ENCODE assay signal across 10 mouse cellular contexts in the genomic region with DNA sequence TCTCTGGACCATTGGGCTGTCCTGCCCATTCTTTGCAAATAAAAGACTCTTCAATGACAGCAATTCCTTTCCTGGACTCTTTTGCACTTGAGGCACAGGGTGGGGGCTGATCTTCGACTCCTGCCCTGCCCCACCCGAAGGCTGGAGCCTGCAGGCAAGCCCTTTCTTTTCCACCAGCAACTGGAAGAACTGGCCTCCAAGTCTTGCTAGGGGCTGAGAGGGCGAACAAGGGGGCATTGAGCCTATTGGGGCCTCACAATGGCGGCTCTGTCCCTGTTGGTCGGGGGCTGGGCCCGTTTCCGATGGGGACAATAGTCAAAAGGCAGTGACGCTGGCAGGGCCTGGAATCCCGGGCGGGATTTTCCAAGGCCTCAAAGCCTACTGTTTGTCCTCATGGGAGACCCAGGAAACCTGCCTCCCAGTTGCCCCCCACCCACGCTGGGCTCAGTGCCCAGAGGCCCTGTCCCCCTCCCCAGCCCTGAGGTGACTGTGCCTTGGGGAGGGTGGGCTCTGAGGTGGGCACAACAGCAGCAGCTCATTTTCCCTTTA. TPM values are rescaled to one million over a fixed set of nuclear protein-coding genes. Genes with fewer than 3 reads are reported as not detected.
A peak's percentile ranks its signal among the peaks of the same experiment; 100 is the strongest.
DNase-seq lines count a peak whose midpoint lies in the region; ATAC-seq lines count a peak whose summit lies in the region.
"Had no signal": no experiment of that assay in that cellular context is flagged by ENCODE, and none has a peak within 500 bp of the region (broad histone marks: within the 10 kb centered on the region; RNA-seq: fewer than 3 reads in every experiment).

No protein-coding gene starts in this region.

- no peak overlapping the region for H3K4me2 ChIP-seq in kidney, embryonic 15.5 days
- H3K4me2 ChIP-seq in kidney, embryonic 14.5 days (replicated peaks; ENCODE audit: low read depth, low read length): no peak overlapping the region
- no peak overlapping the region for H3K4me2 ChIP-seq in hindbrain, embryonic 14.5 days (replicated peaks)
- no peak overlapping the region for H3K4me2 ChIP-seq in midbrain, embryonic 13.5 days (replicated peaks)

- peaks cover 22% of the 10 kb centered on the region for H3K4me1 ChIP-seq in kidney, embryonic 15.5 days
- H3K4me1 ChIP-seq in kidney, embryonic 14.5 days (ENCODE audit: control insufficient read depth, insufficient read depth, low read length): peaks cover 14% of the 10 kb centered on the region; the same call in 1 of the 2 replicates
- H3K4me1 ChIP-seq in hindbrain, embryonic 14.5 days (replicated peaks; ENCODE audit: control insufficient read depth, insufficient read depth, low read length): 0 out of 2 replicates have a peak, but pooled peaks cover 10% of the 10 kb centered on the region
- peaks cover 8% of the 10 kb centered on the region for H3K4me1 ChIP-seq in midbrain, embryonic 13.5 days (replicated peaks)

- no peaks in the 10 kb centered on the region for H3K9me3 ChIP-seq in kidney, embryonic 15.5 days (replicated peaks)
- no peaks in the 10 kb centered on the region for H3K9me3 ChIP-seq in kidney, embryonic 14.5 days (ENCODE audit: control insufficient read depth, low read length)
- no peaks in the 10 kb centered on the region for H3K9me3 ChIP-seq in hindbrain, embryonic 14.5 days (ENCODE audit: control insufficient read depth, low read length)
- H3K9me3 ChIP-seq in midbrain, embryonic 13.5 days: no peaks in the 10 kb centered on the region
- H3K9me3 ChIP-seq: megakaryocyte, embryonic 14.5 days had no signal

- H3K4me3 ChIP-seq in kidney, embryonic 15.5 days (replicated peaks): no peak overlapping the region
- no peak overlapping the region for H3K4me3 ChIP-seq in kidney, embryonic 14.5 days (ENCODE audit: low read length)
- H3K4me3 ChIP-seq in hindbrain, embryonic 14.5 days (replicated peaks; ENCODE audit: low read length): no peak overlapping the region
- H3K4me3 ChIP-seq in midbrain, embryonic 13.5 days (replicated peaks): no peak overlapping the region
- H3K4me3 ChIP-seq: megakaryocyte, embryonic 14.5 days had no signal

- no peaks in the 10 kb centered on the region for H3K27me3 ChIP-seq in kidney, embryonic 15.5 days
- no peaks in the 10 kb centered on the region for H3K27me3 ChIP-seq in kidney, embryonic 14.5 days (ENCODE audit: control insufficient read depth, insufficient read depth, low read length)
- no peaks in the 10 kb centered on the region for H3K27me3 ChIP-seq in hindbrain, embryonic 14.5 days (ENCODE audit: control insufficient read depth, insufficient read depth, low read length)
- H3K27me3 ChIP-seq in midbrain, embryonic 13.5 days: no peaks in the 10 kb centered on the region

- ATAC-seq in kidney, embryonic 15.5 days (replicated peaks; ENCODE audit: low FRiP score): no peak
- no peak for ATAC-seq in kidney, embryonic 14.5 days (ENCODE audit: low FRiP score, low TSS enrichment)
- ATAC-seq in hindbrain, embryonic 14.5 days (ENCODE audit: low FRiP score): peak; percentile 75; the same call in 1 of the 2 replicates
- peak; percentile 64 for ATAC-seq in midbrain, embryonic 13.5 days

- 69% methylated on average over 11 of the region's 11 CpGs for WGBS in kidney, embryonic 15.5 days
- WGBS in kidney, embryonic 14.5 days: 67% methylated on average over 11 of the region's 11 CpGs
- 16% methylated on average over 11 of the region's 11 CpGs for WGBS in hindbrain, embryonic 14.5 days
- 16% methylated on average over 11 of the region's 11 CpGs for whole genome bisulfite sequencing in midbrain, embryonic 13.5 days

- H3K27ac ChIP-seq in kidney, embryonic 15.5 days: peak overlapping the region; percentile 22; the same call in 1 of the 2 replicates
- H3K27ac ChIP-seq in kidney, embryonic 14.5 days (ENCODE audit: low read depth, low read length): no peak overlapping the region
- peak overlapping the region; percentile 41; the same call in 1 of the 2 replicates for H3K27ac ChIP-seq in hindbrain, embryonic 14.5 days
- H3K27ac ChIP-seq in midbrain, embryonic 13.5 days: 0 out of 2 replicates have a peak overlapping the region, but pooled peaks have one; percentile 9

- peaks cover 21% of the 10 kb centered on the region for H3K36me3 ChIP-seq in kidney, embryonic 15.5 days
- H3K36me3 ChIP-seq in kidney, embryonic 14.5 days (ENCODE audit: control insufficient read depth, insufficient read depth, low read length): peaks cover 18% of the 10 kb centered on the region
- peaks cover 15% of the 10 kb centered on the region for H3K36me3 ChIP-seq in hindbrain, embryonic 14.5 days (replicated peaks; ENCODE audit: control insufficient read depth, insufficient read depth)
- peaks cover 20% of the 10 kb centered on the region for H3K36me3 ChIP-seq in midbrain, embryonic 13.5 days

- no peak overlapping the region for H3K9ac ChIP-seq in kidney, embryonic 15.5 days
- H3K9ac ChIP-seq in kidney, embryonic 14.5 days (ENCODE audit: low read depth, low read length): no peak overlapping the region
- no peak overlapping the region for H3K9ac ChIP-seq in hindbrain, embryonic 14.5 days
- no peak overlapping the region; the same call in 1 of the 2 replicates for H3K9ac ChIP-seq in midbrain, embryonic 13.5 days (replicated peaks)

- DNase-seq in embryo, embryonic 10 days (ENCODE audit: low spot score): peak; percentile 39
- DNase-seq in hindbrain, embryonic 14.5 days (ENCODE audit: low spot score): no peak
- no peak for DNase-seq in cerebellum, postnatal 36 days
- no peak for DNase-seq in thymus, postnatal 25 days
- no peak for DNase-seq in kidney, postnatal 36 days
- DNase-seq: thymus, postnatal 14 days had no signal

RNA-seq across cellular contexts. Expression of gene Atg101, which starts 6.6 kb away (rescaled TPM):
- 75.0 and 80.1 TPM in 2 replicates for polyA plus RNA-seq in kidney, embryonic 15.5 days (2015; fragmentation: Nextera tagmentation; extraction: Ambion mirVana)
- polyA plus RNA-seq in kidney, embryonic 14.5 days (2014; fragmentation: Nextera tagmentation; extraction: Ambion mirVana): 71.8 and 76.5 TPM in 2 replicates
- polyA plus RNA-seq in hindbrain, embryonic 14.5 days (2014; fragmentation: Nextera tagmentation; extraction: Ambion mirVana): 65.4 and 66.3 TPM in 2 replicates
- 79.1 and 82.8 TPM in 2 replicates for polyA plus RNA-seq in midbrain, embryonic 13.5 days (2015; fragmentation: Nextera tagmentation; extraction: Ambion mirVana)

RNA-seq across cellular contexts. Expression of gene 6030408B16Rik, which starts 15.6 kb away (rescaled TPM):
- polyA plus RNA-seq in kidney, embryonic 15.5 days (2015; fragmentation: Nextera tagmentation; extraction: Ambion mirVana): 18.1 and 19.9 TPM in 2 replicates
- 25.8 and 28.2 TPM in 2 replicates for polyA plus RNA-seq in kidney, embryonic 14.5 days (2014; fragmentation: Nextera tagmentation; extraction: Ambion mirVana)
- polyA plus RNA-seq in hindbrain, embryonic 14.5 days (2014; fragmentation: Nextera tagmentation; extraction: Ambion mirVana): 0.23 and 0.37 TPM in 2 replicates
- polyA plus RNA-seq in midbrain, embryonic 13.5 days (2015; fragmentation: Nextera tagmentation; extraction: Ambion mirVana): 0.26 and 0.46 TPM in 2 replicates

RNA-seq across cellular contexts. Expression of gene Nr4a1, which starts 23.4 kb away (rescaled TPM):
- 9.8 and 10.0 TPM in 2 replicates for polyA plus RNA-seq in kidney, embryonic 15.5 days (2015; fragmentation: Nextera tagmentation; extraction: Ambion mirVana)
- 4.5 and 5.0 TPM in 2 replicates for polyA plus RNA-seq in kidney, embryonic 14.5 days (2014; fragmentation: Nextera tagmentation; extraction: Ambion mirVana)
- 5.0 and 5.1 TPM in 2 replicates for polyA plus RNA-seq in hindbrain, embryonic 14.5 days (2014; fragmentation: Nextera tagmentation; extraction: Ambion mirVana)
- polyA plus RNA-seq in midbrain, embryonic 13.5 days (2015; fragmentation: Nextera tagmentation; extraction: Ambion mirVana): 2.8 and 3.1 TPM in 2 replicates

RNA-seq across cellular contexts. Expression of gene Grasp, which starts 53.4 kb away (rescaled TPM):
- 4.7 TPM in 2 replicates for polyA plus RNA-seq in kidney, embryonic 15.5 days (2015; fragmentation: Nextera tagmentation; extraction: Ambion mirVana)
- polyA plus RNA-seq in kidney, embryonic 14.5 days (2014; fragmentation: Nextera tagmentation; extraction: Ambion mirVana): 5.0 and 5.7 TPM in 2 replicates
- polyA plus RNA-seq in hindbrain, embryonic 14.5 days (2014; fragmentation: Nextera tagmentation; extraction: Ambion mirVana): 1.6 and 2.5 TPM in 2 replicates
- polyA plus RNA-seq in midbrain, embryonic 13.5 days (2015; fragmentation: Nextera tagmentation; extraction: Ambion mirVana): 1.7 and 2.4 TPM in 2 replicates

Comparison
In these comparisons a context has a peak if more than half of its experiments do, and no peak if none do; other contexts are left out.
1. ATAC-seq: peak in hindbrain, embryonic 14.5 days (single experiment) and midbrain, embryonic 13.5 days (single experiment); none in kidney, embryonic 15.5 days (single experiment) and kidney, embryonic 14.5 days (single experiment).
2. RNA of gene 6030408B16Rik, which starts 15.6 kb away (polyA plus RNA-seq): 25.8 to 28.2 TPM in kidney, embryonic 14.5 days and 18.1 to 19.9 TPM in kidney, embryonic 15.5 days; 0.26 to 0.46 TPM in midbrain, embryonic 13.5 days and 0.23 to 0.37 TPM in hindbrain, embryonic 14.5 days; every median in the first group is over 10 times any median in the second.